Mouse (Mus musculus) liver, embryonic 14.5 days (tissue): ENCODE results near the gene Tmem126a. TPM values are rescaled to one million over a fixed set of nuclear protein-coding genes. Genes with fewer than 3 reads are reported as not detected.

Experiments used
- ATAC-seq: fragments of 200-750 bp; cut with Nextera tagmentation; 2 replicates; pipeline ENCODE4 v1.8.0; 2017; ENCODE audit warnings: moderate number of reproducible peaks, mild to moderate bottlenecking, moderate library complexity; ENCODE audit not compliant: insufficient read depth
- DNase-seq, 3 experiments: peaks; one replicate each; pipeline ENCODE4 v3.0.0-alpha.2; 2012 to 2013; ENCODE audit warnings: low read depth in 3 of 3, low spot score in 3 of 3
- H3K27ac ChIP-seq: fragments of 300-500 bp; sonication (generic); 2 replicates; pipeline ENCODE4 v1.5.1; 2014; ENCODE audit warnings: moderate library complexity, mild to moderate bottlenecking, control low read depth, inconsistent platforms
- H3K27me3 ChIP-seq: fragments of 300-500 bp; sonication (generic); 2 replicates; pipeline ENCODE4 v1.6.1; 2014; ENCODE audit warnings: mild to moderate bottlenecking, low read length, moderate library complexity; ENCODE audit not compliant: control insufficient read depth, insufficient read depth
- H3K36me3 ChIP-seq: fragments of 300-500 bp; sonication (generic); replicated peaks from 2 replicates; pipeline ENCODE4 v1.6.1; 2014; ENCODE audit warnings: low read depth; ENCODE audit not compliant: control insufficient read depth, insufficient read depth
- H3K4me1 ChIP-seq, 2 experiments: fragments of 200-500 bp in 1 of 2; fragments of 300-500 bp in 1 of 2; sonication (generic) in 1 of 2; replicated peaks; 2 replicates each; pipeline ENCODE4 v1.6.1; 2012 to 2014; ENCODE audit warnings: antibody characterized with exemption in 1 of 2, inconsistent platforms in 1 of 2, low read length in 1 of 2; ENCODE audit not compliant: control insufficient read depth in 2 of 2, insufficient read depth in 2 of 2
- H3K4me2 ChIP-seq: fragments of 300-500 bp; sonication (generic); 2 replicates; pipeline ENCODE4 v1.6.1; 2014; ENCODE audit warnings: low read depth, mild to moderate bottlenecking, control low read depth, moderate library complexity
- H3K4me3 ChIP-seq, 2 experiments: fragments of 200-500 bp in 1 of 2; fragments of 300-500 bp in 1 of 2; sonication (generic) in 1 of 2; 2 replicates each; pipeline ENCODE4 v1.5.1; 2012 to 2014; ENCODE audit warnings: low read depth in 2 of 2, low read length in 2 of 2, mild to moderate bottlenecking in 2 of 2, control low read depth in 1 of 2, inconsistent platforms in 1 of 2, moderate library complexity in 1 of 2; ENCODE audit not compliant: insufficient read depth in 1 of 2
- H3K9ac ChIP-seq: fragments of 300-500 bp; sonication (generic); replicated peaks from 2 replicates; pipeline ENCODE4 v1.6.1; 2014; ENCODE audit warnings: mild to moderate bottlenecking, control low read depth, moderate library complexity
- H3K9me3 ChIP-seq: fragments of 300-500 bp; sonication (generic); 2 replicates; pipeline ENCODE4 v1.6.1; 2016; ENCODE audit warnings: low read length, mixed read lengths; ENCODE audit not compliant: control insufficient read depth
- CTCF ChIP-seq: IDR thresholded peaks from 2 replicates; pipeline ENCODE4 v1.5.1; 2016; ENCODE audit warnings: antibody characterized with exemption, low read depth, control low read depth
- EP300 ChIP-seq: IDR thresholded peaks from 2 replicates; pipeline ENCODE4 v1.6.1; 2016; ENCODE audit warnings: antibody characterized with exemption, low read depth
- WGBS: fragments of 180-500 bp; shearing (Covaris S2); extraction: QIAGEN DNeasy Blood & Tissue Kit; methylation state at CpG from one replicate; pipeline ENCODE4 v1.1.7; 2014; ENCODE audit not compliant: insufficient replicate concordance; 5-methylcytosine and 5-hydroxymethylcytosine counted together
- polyA plus RNA-seq, 2 experiments: library from polyadenylated mRNA; depleted of rRNA in 1 of 2; stranded (reverse) in 1 of 2; unstranded in 1 of 2; fragments of >200 nt; fragmentation: Nextera tagmentation in 1 of 2; extraction: Ambion mirVana in 1 of 2; gene quantifications; 2 replicates each; pipeline versions ENCODE4 v1.2.1 to v1.2.3; 2012 to 2014

The Tmem126a gene
- polyA plus RNA-seq, 2 experiments, result 17.0 to 47.7 TPM

DNA sequence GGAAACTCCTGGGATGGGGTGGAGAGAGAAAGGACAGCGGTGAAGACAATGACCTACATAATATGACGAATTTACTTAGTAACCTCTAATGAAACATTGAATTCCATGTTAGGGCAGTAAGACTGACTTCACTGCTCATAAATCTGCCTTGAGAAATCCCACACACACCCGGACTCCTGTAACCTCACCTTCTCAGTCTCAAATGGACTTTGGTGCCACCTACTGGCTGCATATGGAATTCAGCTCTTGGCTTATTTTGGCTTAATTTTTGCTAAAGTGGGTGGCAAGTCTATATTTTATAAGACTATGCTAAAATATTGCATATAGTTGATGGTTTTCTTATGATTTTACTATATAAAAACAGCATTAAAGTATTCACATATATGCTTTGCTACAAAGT is 47.1 kb downstream of the Tmem126a start:
- Histone ChIP-seq H3K9ac (no peak overlapping the region), H3K4me1 (no peaks in the 10 kb centered on the region), H3K4me3 (no peak overlapping the region), H3K9me3 (no peaks in the 10 kb centered on the region), H3K4me2 (no peak overlapping the region), H3K36me3 (no peaks in the 10 kb centered on the region), H3K27ac (no peak overlapping the region), H3K27me3 (no peaks in the 10 kb centered on the region)
- TF ChIP-seq CTCF (peak; percentile 75), EP300 (no peak)
- ATAC-seq, result no peak
- WGBS, result 40% methylated on average over 3 of the region's 3 CpGs
- peak in 1 of 3 experiments; percentile 26 for DNase-seq

Other genes with a start within 250 kb of the Tmem126a start
- gene Ccdc83, start 191.5 kb downstream of the Tmem126a start, polyA plus RNA-seq (2012; rRNA removed), result not detected in 2 replicates
- not detected in 2 replicates for gene Ccdc83, start 191.5 kb downstream of the Tmem126a start, polyA plus RNA-seq (2014; fragmentation: Nextera tagmentation; extraction: Ambion mirVana)
- gene Sytl2, start 155.0 kb downstream of the Tmem126a start, polyA plus RNA-seq (2012; rRNA removed), result 0.38 and 0.45 TPM in 2 replicates
- 0.38 and 0.64 TPM in 2 replicates for gene Sytl2, start 155.0 kb downstream of the Tmem126a start, polyA plus RNA-seq (2014; fragmentation: Nextera tagmentation; extraction: Ambion mirVana)
- 0.04 and 0.13 TPM in 2 replicates for gene Ccdc89, start 30.7 kb downstream of the Tmem126a start, polyA plus RNA-seq (2012; rRNA removed)
- not detected in 2 replicates for gene Ccdc89, start 30.7 kb downstream of the Tmem126a start, polyA plus RNA-seq (2014; fragmentation: Nextera tagmentation; extraction: Ambion mirVana)
- gene Crebzf, start 14.5 kb downstream of the Tmem126a start, polyA plus RNA-seq (2012; rRNA removed), result 25.2 and 37.8 TPM in 2 replicates
- gene Crebzf, start 14.5 kb downstream of the Tmem126a start, polyA plus RNA-seq (2014; fragmentation: Nextera tagmentation; extraction: Ambion mirVana), result 15.1 and 16.2 TPM in 2 replicates
- 3.3 and 5.6 TPM in 2 replicates for gene Tmem126b, start 18.8 kb upstream of the Tmem126a start, polyA plus RNA-seq (2012; rRNA removed)
- gene Tmem126b, start 18.8 kb upstream of the Tmem126a start, polyA plus RNA-seq (2014; fragmentation: Nextera tagmentation; extraction: Ambion mirVana), result 11.2 and 11.8 TPM in 2 replicates
- gene Dlg2, start 19.4 kb upstream of the Tmem126a start, polyA plus RNA-seq (2012; rRNA removed), result 0.44 and 0.45 TPM in 2 replicates
- gene Dlg2, start 19.4 kb upstream of the Tmem126a start, polyA plus RNA-seq (2014; fragmentation: Nextera tagmentation; extraction: Ambion mirVana), result 0.33 and 0.51 TPM in 2 replicates